Mouse (Mus musculus): ENCODE results near the gene Ppp1r9a.

- TF ChIP-seq POLR2A (IDR thresholded peaks at IDR 0.05; ENCODE audit: borderline replicate concordance, insufficient read depth, low read length): no peak
- TF ChIP-seq CTCF (IDR thresholded peaks at IDR 0.05; ENCODE audit: borderline replicate concordance, insufficient read depth, low read depth, low read length): no peak
Observed at GRCm38 (mm10) chr6:5027213-5027612, 124.5 kb downstream of the Ppp1r9a start.

All from cerebellum, adult 2 months (tissue).